Mouse (Mus musculus) left cerebral cortex, adult 11 months (tissue): ENCODE measurements at regions not wholly inside any gene's neighbourhood (a gene's known extent, or its start where the extent isn't known, plus 50 kb on each side); places are given as distances from the start of the nearest gene placed in this dataset.

Experiments used
- DNase-seq: peaks from one replicate; pipeline ENCODE4 v3.0.0; 2022; ENCODE audit warnings: low spot score

DNA sequence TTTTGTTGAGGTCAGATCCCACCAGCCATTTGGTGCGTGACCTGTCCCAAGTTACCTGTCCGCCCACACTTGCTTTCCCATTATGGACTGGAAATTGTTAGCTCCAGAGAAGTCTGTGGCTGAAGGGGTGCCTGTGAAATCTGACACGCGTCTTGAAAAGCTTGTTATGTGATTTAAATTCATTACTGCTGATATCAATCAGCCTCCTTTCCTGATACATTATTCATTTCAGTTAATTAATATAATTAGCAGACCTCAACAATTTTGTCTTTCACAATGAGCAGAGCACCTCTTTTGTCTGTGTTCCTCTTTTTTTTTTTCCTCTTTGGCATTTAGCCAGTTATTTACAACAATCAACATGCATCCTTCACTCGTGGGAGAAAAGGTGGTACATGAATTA lies 58.6 kb upstream of the Grip1 start:
- DNase-seq: no peak

DNA sequence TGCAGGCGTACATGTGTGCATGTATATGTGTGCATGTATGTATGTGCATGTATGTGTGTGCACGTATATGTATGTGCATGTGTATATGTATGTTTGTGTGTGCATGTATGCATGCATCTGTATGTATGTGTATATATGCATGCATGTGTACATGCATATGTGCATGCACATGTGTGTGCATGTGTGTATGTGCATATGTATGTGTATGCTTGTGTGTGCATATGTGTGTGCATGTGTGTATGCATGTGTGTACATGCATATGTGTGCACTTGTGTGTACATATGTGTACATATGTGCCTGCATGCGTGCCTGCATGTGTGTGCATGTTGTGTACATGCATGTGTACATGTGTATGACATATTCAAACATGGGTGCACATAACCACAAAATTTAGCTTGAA lies 65.7 kb upstream of the Grip1 start:
- no peak for DNase-seq

DNA sequence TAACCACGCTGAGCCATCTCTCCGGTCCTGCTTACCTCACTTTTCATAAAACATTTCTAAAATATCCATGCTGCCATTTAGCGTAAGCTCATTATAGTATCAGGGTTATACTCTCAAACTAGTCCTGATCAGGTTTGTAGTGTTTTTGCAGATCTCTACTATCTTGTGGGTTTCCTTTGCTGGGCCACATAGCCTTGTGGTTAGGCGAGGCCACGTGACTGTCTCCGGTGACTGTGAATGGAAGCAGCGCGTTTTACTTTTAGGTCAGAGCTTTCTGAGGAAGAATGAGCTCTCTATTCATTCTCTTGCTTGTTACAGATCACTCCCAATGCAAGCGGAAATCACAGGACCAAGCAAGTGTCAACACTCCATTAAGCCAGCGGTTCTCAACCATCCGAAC lies 71.4 kb upstream of the Grip1 start:
- DNase-seq: no peak

DNA sequence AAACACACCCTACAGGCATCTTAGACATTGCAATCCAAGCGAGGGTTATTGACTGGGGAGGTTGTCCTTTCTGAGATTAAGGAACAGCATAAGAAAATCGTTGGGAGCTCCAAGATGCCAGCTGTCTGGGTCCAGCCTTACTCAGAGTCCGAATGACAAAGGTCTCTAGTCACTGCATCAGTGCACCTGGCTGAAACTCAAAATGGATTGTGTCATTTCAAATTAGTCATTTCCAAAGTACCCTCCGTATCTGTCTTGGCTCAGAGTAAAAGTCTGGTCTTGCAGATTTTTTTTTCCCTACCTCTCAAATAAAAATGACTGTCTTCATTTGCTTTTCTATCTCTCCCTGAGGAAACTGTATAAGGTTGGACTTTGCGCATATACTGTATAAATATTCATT lies 85.1 kb upstream of the Grip1 start:
- no peak for DNase-seq

DNA sequence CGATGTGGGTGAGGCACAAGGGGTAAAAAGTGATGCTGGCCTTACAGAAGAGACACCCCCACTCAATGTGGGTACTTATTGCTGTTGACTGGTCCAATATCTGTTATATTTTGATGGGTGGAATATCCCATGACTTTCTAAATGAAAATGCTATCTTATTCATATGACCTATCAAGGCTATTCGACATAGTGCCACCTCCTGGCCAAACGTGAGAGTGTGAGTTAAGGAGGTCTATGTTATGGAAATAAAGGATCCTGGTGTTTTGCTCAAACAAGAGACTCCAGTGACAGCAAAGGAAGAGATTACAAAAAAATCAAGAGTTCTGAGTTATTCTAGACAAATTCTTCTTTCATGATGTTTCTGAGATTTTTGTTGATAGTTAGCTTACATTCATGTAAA lies 90.0 kb upstream of the Grip1 start:
- no peak for DNase-seq

DNA sequence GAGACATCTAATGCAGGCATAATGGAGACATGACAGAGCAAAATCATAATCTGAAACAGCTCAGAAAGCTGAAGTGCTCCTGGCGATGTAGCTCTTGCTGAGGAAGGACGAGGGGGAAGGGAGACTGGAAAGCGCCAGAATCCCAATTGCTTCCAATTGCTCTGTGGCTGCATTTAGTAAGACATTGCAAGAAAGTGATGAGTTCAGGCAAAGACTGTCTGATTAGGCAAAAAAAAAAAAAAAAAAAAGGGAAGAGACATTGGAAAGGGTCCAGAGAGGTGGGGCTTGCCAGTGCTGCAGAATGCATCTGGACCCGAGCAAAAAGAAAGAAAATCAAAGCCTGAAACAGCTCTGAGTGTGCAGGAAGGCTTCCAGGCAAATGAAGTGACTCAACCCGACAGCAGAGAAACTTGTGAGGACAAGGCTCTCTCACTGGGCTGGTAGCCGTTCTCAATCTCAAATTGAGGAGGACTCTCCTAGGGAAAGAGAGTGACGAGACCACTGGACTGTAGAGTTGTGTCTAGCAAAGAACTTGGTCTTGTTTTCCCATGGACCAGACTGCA lies 94.8 kb upstream of the Grip1 start:
- no peak for DNase-seq

DNA sequence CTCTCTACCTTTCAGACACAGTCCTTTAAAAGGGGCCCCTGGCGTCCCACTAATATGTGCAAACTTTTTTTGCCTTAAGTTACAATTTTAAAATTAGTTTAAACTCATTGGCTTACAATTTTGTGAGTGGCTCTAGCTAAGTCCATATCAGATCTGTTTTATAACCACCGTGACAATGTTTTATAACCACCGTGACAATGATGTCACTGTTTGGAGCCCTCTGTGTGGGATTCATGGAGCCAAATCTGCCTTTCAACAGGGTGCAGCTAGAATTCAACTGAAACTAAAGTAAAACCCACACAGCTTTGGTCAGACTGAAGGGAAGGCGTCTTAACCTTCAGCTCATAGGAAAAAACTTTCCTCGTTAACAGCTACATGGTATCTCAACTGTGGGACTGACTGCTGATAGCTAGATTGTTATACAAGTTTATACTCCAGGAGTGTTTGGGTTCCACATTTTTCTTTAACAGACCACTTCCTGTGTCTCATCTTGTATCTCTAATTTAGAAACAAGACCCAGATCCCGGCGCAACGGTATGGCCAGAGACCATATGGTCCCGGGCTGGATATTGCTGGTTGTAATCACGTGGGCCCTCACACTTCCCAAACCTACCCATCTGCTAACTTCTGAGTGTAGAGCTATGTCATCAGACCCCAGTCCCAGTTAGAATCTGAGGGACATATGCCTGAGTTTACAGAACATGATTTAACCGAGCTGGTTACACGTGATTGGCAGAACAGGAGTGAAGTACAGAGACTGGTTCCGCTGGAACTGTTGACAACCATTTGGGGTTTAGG lies 102.7 kb upstream of the Cand1 start:
- DNase-seq: no peak

DNA sequence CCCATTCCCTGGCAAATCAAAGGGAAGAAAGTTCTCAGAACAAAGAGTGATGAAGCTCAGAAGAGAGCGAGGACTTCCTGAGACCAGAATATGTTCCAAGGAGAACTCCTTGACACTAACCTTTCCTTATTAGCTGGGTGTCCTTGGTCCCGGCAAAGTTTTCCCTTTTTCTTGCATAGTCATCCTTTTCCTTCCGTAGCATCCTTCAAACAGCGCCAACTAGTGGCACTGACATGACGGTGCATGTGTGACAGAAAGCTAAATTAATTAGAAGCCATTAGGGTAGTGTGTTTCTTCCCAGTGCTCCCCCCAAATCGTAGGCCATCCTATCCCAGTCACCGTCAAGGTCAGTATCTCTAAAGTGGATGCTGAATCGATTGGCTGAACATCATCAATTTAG lies 100.5 kb upstream of the Cand1 start:
- DNase-seq: no peak

DNA sequence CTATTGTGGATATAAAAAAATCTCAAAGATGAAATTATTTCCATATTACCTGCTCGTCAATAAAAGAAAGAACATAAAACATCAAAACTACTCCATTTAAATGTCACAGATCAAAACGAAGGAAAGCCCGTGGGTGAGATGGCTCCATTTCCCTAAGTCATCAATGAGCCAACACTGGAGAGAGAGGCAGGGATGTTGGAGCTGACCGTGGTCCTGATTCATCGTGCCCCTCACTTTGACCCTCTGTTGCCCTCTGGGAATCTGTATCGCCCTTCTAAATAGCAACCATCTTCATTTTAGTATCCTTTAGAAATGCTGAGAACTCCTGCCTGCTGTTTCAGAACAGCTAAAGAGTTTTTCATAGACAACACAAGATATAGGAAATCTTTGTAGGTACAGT lies 87.1 kb upstream of the Cand1 start:
- no peak for DNase-seq

DNA sequence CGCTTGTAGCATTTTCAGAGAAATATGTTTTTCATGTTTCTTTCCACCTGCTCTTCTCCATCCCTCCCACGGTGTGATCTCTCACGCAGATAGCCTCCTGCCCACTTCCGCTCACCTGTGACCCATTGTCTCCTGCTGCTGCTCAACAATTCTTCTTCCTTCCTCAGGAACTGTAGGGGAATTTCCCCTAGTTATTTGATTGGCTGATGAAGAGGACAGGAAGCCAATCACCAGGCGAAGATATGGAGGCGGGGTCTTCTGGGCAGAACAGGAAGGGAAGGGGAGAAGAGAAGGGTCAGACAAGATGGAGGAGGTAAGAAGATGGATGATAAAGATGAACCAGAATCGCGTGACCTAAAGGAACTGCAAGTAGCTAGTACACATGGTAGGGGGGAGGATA lies 80.1 kb upstream of the Cand1 start:
- DNase-seq: no peak

DNA sequence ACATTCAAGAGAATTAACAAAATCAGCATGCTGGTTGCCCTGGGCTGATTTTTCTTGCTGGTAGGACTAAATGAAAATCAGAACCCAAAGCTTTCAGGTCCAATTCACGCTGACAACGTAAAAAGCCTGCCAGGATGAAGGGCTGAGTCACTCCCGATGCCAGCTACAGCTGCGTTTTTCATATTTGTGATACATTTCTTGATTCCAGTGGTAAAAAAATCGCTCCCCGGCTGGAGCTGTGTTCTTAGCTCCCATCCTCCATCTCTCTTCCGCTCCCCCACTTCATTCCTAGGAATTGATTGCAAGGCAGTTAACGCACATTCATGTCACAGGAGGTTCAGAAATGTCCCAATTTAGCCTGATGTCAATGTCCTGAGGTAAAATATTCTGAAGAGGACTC lies 78.6 kb upstream of the Cand1 start:
- DNase-seq: no peak

DNA sequence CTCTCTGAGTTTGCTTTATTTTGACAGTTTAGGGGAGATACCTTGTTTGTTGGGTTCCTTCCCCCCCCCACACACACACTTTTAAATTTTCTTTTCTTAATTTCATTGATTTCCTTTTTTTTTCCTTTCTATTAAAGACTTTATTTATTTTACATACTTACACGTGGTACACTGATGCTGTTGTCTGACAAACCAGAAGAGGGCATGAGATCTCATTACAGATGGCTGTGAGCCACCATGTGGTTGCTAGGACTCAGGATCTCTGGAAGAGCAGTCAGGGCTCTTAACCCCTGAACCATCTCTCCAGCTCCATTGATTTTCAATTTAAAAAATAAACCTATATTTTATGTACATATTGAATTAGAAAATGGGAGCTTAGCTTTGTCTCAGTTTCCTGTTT lies 71.7 kb upstream of the Cand1 start:
- no peak for DNase-seq

DNA sequence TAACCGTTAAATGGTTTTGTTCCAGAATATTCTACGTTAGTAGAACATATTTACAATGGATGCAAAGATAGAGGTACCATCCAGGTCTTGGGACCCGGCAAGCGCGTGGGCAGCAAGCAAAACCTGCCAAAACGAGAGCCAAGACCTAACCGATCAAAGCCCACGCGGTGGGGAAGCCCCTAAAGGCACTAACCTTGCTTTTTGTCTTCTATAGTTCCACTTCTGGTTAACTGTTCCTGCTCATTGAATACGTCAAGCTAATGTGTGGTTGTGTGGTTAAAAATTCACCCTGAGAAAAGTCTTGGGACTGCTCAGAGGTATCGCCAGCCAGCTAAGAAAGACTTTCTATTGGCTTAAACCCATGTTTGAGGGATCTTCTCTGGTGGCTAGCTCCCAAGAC lies 55.9 kb upstream of the Cand1 start:
- no peak for DNase-seq

DNA sequence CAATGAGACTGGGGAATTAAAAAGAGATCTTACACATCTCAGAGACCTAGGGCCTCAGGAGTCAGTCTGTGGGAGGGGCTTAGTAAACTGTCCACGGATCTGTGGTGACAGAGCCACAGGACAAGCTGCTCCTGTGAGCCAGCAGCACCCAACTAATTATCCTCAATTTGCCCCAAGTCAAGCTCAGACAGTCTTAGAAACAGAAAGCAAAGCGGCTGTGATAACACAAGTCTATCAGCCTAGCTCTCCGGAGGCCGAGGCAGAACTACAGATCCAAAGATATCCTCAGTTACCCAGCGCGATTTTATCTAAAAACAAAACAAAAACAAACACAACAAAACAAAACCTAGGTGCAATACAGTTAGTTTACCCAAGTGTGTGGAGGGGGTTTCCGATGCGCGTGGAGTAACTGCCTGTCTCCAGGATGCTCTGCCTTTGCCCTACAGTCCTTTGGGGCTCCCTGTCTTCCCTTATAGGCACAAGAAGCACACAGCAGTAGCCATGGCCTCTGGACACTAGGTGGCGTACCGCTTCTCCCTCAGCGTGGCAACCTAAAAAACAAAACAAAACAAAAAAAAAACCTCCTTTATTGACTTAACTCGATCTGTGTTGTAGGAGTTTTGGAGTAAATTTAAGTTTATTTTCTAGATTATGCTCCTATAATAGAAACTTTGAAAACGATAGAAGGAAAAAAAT lies 54.7 kb upstream of the Cand1 start:
- peak; percentile 14 for DNase-seq

DNA sequence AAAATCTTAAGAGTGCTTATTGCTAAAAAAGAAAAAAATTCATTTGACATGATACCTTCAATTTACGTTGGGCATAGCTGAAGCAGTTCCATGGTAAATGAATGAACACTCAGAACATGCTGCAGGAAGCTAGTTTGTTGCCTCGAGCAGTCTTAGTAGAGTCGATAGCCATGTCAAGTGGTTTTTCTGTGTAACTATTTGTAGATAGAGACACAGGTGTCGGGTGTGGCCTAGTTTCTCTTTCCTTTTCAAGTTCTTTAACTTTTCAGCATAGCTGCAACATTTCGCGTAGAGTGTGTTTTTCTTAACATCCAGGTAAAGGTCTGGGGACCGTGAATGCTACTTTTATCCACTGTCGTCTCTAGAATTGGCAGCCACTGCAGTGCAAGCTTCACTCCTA lies 53.5 kb upstream of the Cand1 start:
- no peak for DNase-seq
